Mouse (Mus musculus) CH12.LX (cell line): Measurements from ENCODE around the gene Sgms1.

ENCODE experiments used
- CTCF ChIP-seq, 2 experiments: IDR thresholded peaks in 1 of 2; conservative IDR thresholded peaks in 1 of 2; 2 replicates each; pipeline ENCODE4 v1.5.1; 2011 to 2012; ENCODE audit warnings: low read depth in 2 of 2, low read length in 2 of 2, improper control_type of control experiment in 1 of 2, inconsistent platforms in 1 of 2, mild to moderate bottlenecking in 1 of 2, moderate library complexity in 1 of 2
- GABPA ChIP-seq: IDR thresholded peaks from 2 replicates; pipeline ENCODE4 v1.6.1; 2012; ENCODE audit warnings: low read depth, low read length, improper control_type of control experiment, inconsistent platforms; ENCODE audit not compliant: insufficient replicate concordance
- MAFK ChIP-seq: IDR thresholded peaks from 2 replicates; pipeline ENCODE4 v1.6.1; 2011; ENCODE audit warnings: low read length, improper control_type of control experiment; ENCODE audit not compliant: insufficient replicate concordance
- MAX ChIP-seq: IDR thresholded peaks from 2 replicates; pipeline ENCODE4 v1.6.1; 2011; ENCODE audit warnings: low read length, improper control_type of control experiment
- RAD21 ChIP-seq: IDR thresholded peaks from 2 replicates; pipeline ENCODE4 v1.6.1; 2011; ENCODE audit warnings: low read depth, mild to moderate bottlenecking, low read length, improper control_type of control experiment, moderate library complexity

- TF ChIP-seq RAD21 (no peak), CTCF (conservative IDR thresholded peaks at IDR 0.05 in 1 of 2, IDR thresholded peaks at IDR 0.05 in 1 of 2; ENCODE audit: low read depth in 2 of 2, low read length in 2 of 2) (no peak), MAFK (no peak), GABPA (no peak), MAX (no peak)
Measured at GRCm38 (mm10) chr19:32406717-32407116, 17.2 kb upstream of the Sgms1 start.
